Mouse (Mus musculus) heart, embryonic 16.5 days (tissue): ENCODE results near the gene Erc2. TPM values are rescaled to one million over a fixed set of nuclear protein-coding genes. Genes with fewer than 3 reads are reported as not detected.

Experiments used
- ATAC-seq: fragments of 200-750 bp; cut with Nextera tagmentation; replicated peaks from 2 replicates; pipeline ENCODE4 v1.8.0; 2017; ENCODE audit warnings: moderate number of reproducible peaks; ENCODE audit not compliant: insufficient read depth, low FRiP score; ENCODE audit errors: extremely low read depth
- H3K27ac ChIP-seq: fragments of 300-500 bp; sonication (generic); 2 replicates; pipeline ENCODE4 v1.5.1; 2014; ENCODE audit warnings: mild to moderate bottlenecking, low read length, control low read depth, moderate library complexity
- H3K27me3 ChIP-seq: fragments of 300-500 bp; sonication (generic); 2 replicates; pipeline ENCODE4 v1.6.1; 2014; ENCODE audit warnings: low read length, mixed read lengths; ENCODE audit not compliant: control insufficient read depth, insufficient read depth
- H3K36me3 ChIP-seq: fragments of 300-500 bp; sonication (generic); 2 replicates; pipeline ENCODE4 v1.6.1; 2014; ENCODE audit not compliant: control insufficient read depth, insufficient read depth
- H3K4me1 ChIP-seq: fragments of 300-500 bp; sonication (generic); 2 replicates; pipeline ENCODE4 v1.6.1; 2014; ENCODE audit warnings: low read length, mixed read lengths; ENCODE audit not compliant: control insufficient read depth, insufficient read depth
- H3K4me2 ChIP-seq: fragments of 300-500 bp; sonication (generic); 2 replicates; pipeline ENCODE4 v1.6.1; 2014; ENCODE audit warnings: low read depth, mild to moderate bottlenecking, control low read depth, low read length
- H3K4me3 ChIP-seq: fragments of 300-500 bp; sonication (generic); 2 replicates; pipeline ENCODE4 v1.5.1; 2014; ENCODE audit warnings: mild to moderate bottlenecking, control low read depth, low read length
- H3K9ac ChIP-seq: fragments of 300-500 bp; sonication (generic); 2 replicates; pipeline ENCODE4 v1.6.1; 2014; ENCODE audit warnings: low read length, control low read depth
- H3K9me3 ChIP-seq: fragments of 300-500 bp; sonication (generic); replicated peaks from 2 replicates; pipeline ENCODE4 v1.6.1; 2016; ENCODE audit warnings: low read length; ENCODE audit not compliant: control insufficient read depth
- WGBS: fragments of 180-500 bp; shearing (Covaris S2); extraction: QIAGEN DNeasy Blood & Tissue Kit; methylation state at CpG from one replicate; pipeline ENCODE4 v1.1.7; 2014; 5-methylcytosine and 5-hydroxymethylcytosine counted together
- polyA plus RNA-seq: library from polyadenylated mRNA; unstranded; fragments of >200 nt; fragmentation: Nextera tagmentation; extraction: Ambion mirVana; gene quantifications from 2 replicates; pipeline ENCODE4 v1.2.1, GENCODE M21; 2015

Erc2 gene
- polyA plus RNA-seq, 1 experiment from 2014 or later, result 1.5 TPM

- no peaks in the 10 kb centered on the region for H3K27me3 ChIP-seq
- H3K9me3 ChIP-seq, result no peaks in the 10 kb centered on the region
- H3K36me3 ChIP-seq, result no peaks in the 10 kb centered on the region
- H3K9ac ChIP-seq, result no peak overlapping the region
- no peak overlapping the region for H3K4me2 ChIP-seq
- 76% methylated on average over 1 of the region's 1 CpGs for WGBS
- H3K4me1 ChIP-seq, result no peaks in the 10 kb centered on the region
- no peak for ATAC-seq
- H3K4me3 ChIP-seq, result no peak overlapping the region
- no peak overlapping the region for H3K27ac ChIP-seq
Observed at GRCm38 (mm10) chr14:27975661-27976060, 353.4 kb downstream of the Erc2 start.

- ATAC-seq, result no peak
- Histone ChIP-seq H3K4me1 (no peaks in the 10 kb centered on the region), H3K4me3 (no peak overlapping the region), H3K9ac (no peak overlapping the region), H3K27me3 (no peaks in the 10 kb centered on the region), H3K36me3 (no peaks in the 10 kb centered on the region), H3K9me3 (no peaks in the 10 kb centered on the region), H3K4me2 (no peak overlapping the region), H3K27ac (no peak overlapping the region)
- 79% methylated on average over 3 of the region's 3 CpGs for WGBS
Observed at GRCm38 (mm10) chr14:27984758-27985157, 362.5 kb downstream of the Erc2 start.

- Histone ChIP-seq H3K27ac (no peak overlapping the region), H3K9ac (no peak overlapping the region), H3K36me3 (no peaks in the 10 kb centered on the region), H3K9me3 (no peaks in the 10 kb centered on the region), H3K4me2 (no peak overlapping the region), H3K27me3 (no peaks in the 10 kb centered on the region), H3K4me1 (no peaks in the 10 kb centered on the region), H3K4me3 (no peak overlapping the region)
- ATAC-seq, result no peak
- WGBS, result 80% methylated on average over 5 of the region's 5 CpGs
Observed at GRCm38 (mm10) chr14:27985201-27985600, 363.0 kb downstream of the Erc2 start.

- Histone ChIP-seq H3K36me3 (no peaks in the 10 kb centered on the region), H3K9me3 (no peaks in the 10 kb centered on the region), H3K27me3 (no peaks in the 10 kb centered on the region), H3K4me3 (no peak overlapping the region), H3K4me2 (no peak overlapping the region), H3K27ac (no peak overlapping the region), H3K9ac (no peak overlapping the region), H3K4me1 (no peaks in the 10 kb centered on the region)
- 74% methylated on average over 1 of the region's 1 CpGs for WGBS
- no peak for ATAC-seq
Observed at GRCm38 (mm10) chr14:27987422-27987821, 365.2 kb downstream of the Erc2 start.

- H3K4me2 ChIP-seq, result no peak overlapping the region
- WGBS, result 56% methylated on average over 3 of the region's 3 CpGs
- H3K4me1 ChIP-seq, result no peaks in the 10 kb centered on the region
- no peak overlapping the region for H3K4me3 ChIP-seq
- no peak overlapping the region for H3K27ac ChIP-seq
- no peaks in the 10 kb centered on the region for H3K27me3 ChIP-seq
- H3K9ac ChIP-seq, result no peak overlapping the region
- no peak for ATAC-seq
- H3K36me3 ChIP-seq, result no peaks in the 10 kb centered on the region
- no peaks in the 10 kb centered on the region for H3K9me3 ChIP-seq
Observed at GRCm38 (mm10) chr14:27998551-27998950, 376.3 kb downstream of the Erc2 start.

GRCm38 (mm10) chr14:28004023-28004422 lies 381.8 kb downstream of the Erc2 start:
- Histone ChIP-seq H3K4me3 (no peak overlapping the region), H3K27me3 (no peaks in the 10 kb centered on the region), H3K36me3 (no peaks in the 10 kb centered on the region), H3K4me1 (no peaks in the 10 kb centered on the region), H3K27ac (no peak overlapping the region), H3K9me3 (no peaks in the 10 kb centered on the region), H3K9ac (no peak overlapping the region), H3K4me2 (no peak overlapping the region)
- ATAC-seq, result no peak
- WGBS, result 48% methylated on average over 4 of the region's 4 CpGs

- Histone ChIP-seq H3K27ac (peak overlapping the region; percentile 37; the same call in 1 of the 2 replicates), H3K9ac (no peak overlapping the region), H3K36me3 (no peaks in the 10 kb centered on the region), H3K4me3 (no peak overlapping the region), H3K9me3 (no peaks in the 10 kb centered on the region), H3K27me3 (peaks cover 18% of the 10 kb centered on the region), H3K4me2 (peak overlapping the region; percentile 36), H3K4me1 (peaks cover 13% of the 10 kb centered on the region)
- ATAC-seq, result peak; percentile 89
- 29% methylated on average over 10 of the region's 10 CpGs for WGBS
Observed at GRCm38 (mm10) chr14:28010536-28011280, 388.5 kb downstream of the Erc2 start.

GRCm38 (mm10) chr14:28023199-28023598 lies 401.0 kb downstream of the Erc2 start:
- Histone ChIP-seq H3K9ac (no peak overlapping the region), H3K27me3 (0 out of 2 replicates have a peak, but pooled peaks cover 5% of the 10 kb centered on the region), H3K4me3 (no peak overlapping the region), H3K4me2 (no peak overlapping the region), H3K36me3 (no peaks in the 10 kb centered on the region), H3K27ac (no peak overlapping the region), H3K9me3 (no peaks in the 10 kb centered on the region), H3K4me1 (no peaks in the 10 kb centered on the region)
- WGBS, result 86% methylated on average over 6 of the region's 6 CpGs
- no peak for ATAC-seq

GRCm38 (mm10) chr14:28030870-28031269 lies 408.6 kb downstream of the Erc2 start:
- no peaks in the 10 kb centered on the region for H3K27me3 ChIP-seq
- no peaks in the 10 kb centered on the region for H3K9me3 ChIP-seq
- no peak overlapping the region for H3K4me2 ChIP-seq
- H3K9ac ChIP-seq, result no peak overlapping the region
- peaks cover 3% of the 10 kb centered on the region; the same call in 1 of the 2 replicates for H3K4me1 ChIP-seq
- 61% methylated on average over 1 of the region's 1 CpGs for WGBS
- no peaks in the 10 kb centered on the region for H3K36me3 ChIP-seq
- no peak overlapping the region for H3K4me3 ChIP-seq
- no peak for ATAC-seq
- no peak overlapping the region for H3K27ac ChIP-seq
